Comparison of ENCODE assay signal across 17 mouse cellular contexts in the genomic region with DNA sequence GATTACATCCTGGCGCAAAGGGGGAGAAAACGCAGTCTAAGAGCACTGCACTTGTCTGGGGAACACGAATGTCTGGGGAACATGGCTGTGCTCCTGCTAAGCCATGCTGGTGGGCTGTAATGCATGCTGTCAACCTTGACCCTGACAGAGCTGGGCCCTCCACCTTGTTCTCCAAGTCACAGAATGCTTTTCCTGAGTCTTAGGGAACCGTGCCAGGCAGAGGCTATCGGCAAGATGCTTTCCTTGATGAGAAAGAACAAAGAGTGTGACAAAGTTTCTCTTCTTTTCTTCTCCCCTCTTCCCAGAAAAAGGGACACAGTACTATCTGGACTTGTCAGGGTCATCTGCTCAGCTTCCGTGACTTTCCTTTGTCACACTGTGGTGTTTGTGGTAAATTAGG.
DNase-seq lines count a peak whose midpoint lies in the region; ATAC-seq and TF ChIP-seq lines count a peak whose summit lies in the region.
"Had no signal": no experiment of that assay in that cellular context is flagged by ENCODE, and none has a peak within 500 bp of the region (broad histone marks: within the 10 kb centered on the region; RNA-seq: fewer than 3 reads in every experiment).

No protein-coding gene starts in this region.

- no peaks in the 10 kb centered on the region for H3K27me3 ChIP-seq in heart, embryonic 12.5 days (replicated peaks)
- H3K27me3 ChIP-seq in MEL (ENCODE audit: control insufficient read depth in 1 of 2, insufficient read depth in 2 of 2, low read length in 2 of 2), result peaks cover 0 to 11% of the 10 kb centered on the region in 2 experiments; a peak in 2 of 4 replicates
- H3K27me3 ChIP-seq in embryonic facial prominence, embryonic 11.5 days (ENCODE audit: control insufficient read depth, insufficient read depth, low read length), result no peaks in the 10 kb centered on the region
- H3K27me3 ChIP-seq: embryonic facial prominence, embryonic 15.5 days; hindbrain, embryonic 13.5 days had no signal

- WGBS in heart, embryonic 12.5 days, result 83% methylated on average over 6 of the region's 6 CpGs
- 72% methylated on average over 6 of the region's 6 CpGs for WGBS in embryonic facial prominence, embryonic 11.5 days

- H3K4me2 ChIP-seq in heart, embryonic 12.5 days, result no peak overlapping the region
- H3K4me2 ChIP-seq in embryonic facial prominence, embryonic 11.5 days (ENCODE audit: low read depth, low read length), result no peak overlapping the region
- H3K4me2 ChIP-seq: embryonic facial prominence, embryonic 15.5 days; hindbrain, embryonic 13.5 days had no signal

- H3K4me1 ChIP-seq in heart, embryonic 12.5 days (replicated peaks), result peaks cover 54% of the 10 kb centered on the region
- H3K4me1 ChIP-seq in MEL (ENCODE audit: control insufficient read depth in 1 of 2, insufficient read depth in 2 of 2, low read length in 2 of 2), result no peaks in the 10 kb centered on the region
- peaks cover 2% of the 10 kb centered on the region for H3K4me1 ChIP-seq in embryonic facial prominence, embryonic 11.5 days (ENCODE audit: control insufficient read depth, insufficient read depth, low read length)

- H3K9ac ChIP-seq in heart, embryonic 12.5 days, result no peak overlapping the region
- peak overlapping the region; percentile 17; the same call in 1 of the 2 replicates for H3K9ac ChIP-seq in MEL (ENCODE audit: control insufficient read depth, low read depth, low read length, poor library complexity, severe bottlenecking)
- no peak overlapping the region for H3K9ac ChIP-seq in embryonic facial prominence, embryonic 11.5 days (replicated peaks; ENCODE audit: low read length)
- H3K9ac ChIP-seq: embryonic facial prominence, embryonic 15.5 days; hindbrain, embryonic 13.5 days had no signal

- no peaks in the 10 kb centered on the region for H3K79me2 ChIP-seq in MEL (ENCODE audit: control insufficient read depth, insufficient read depth, low read length, poor library complexity)

- peaks cover 8% of the 10 kb centered on the region; the same call in 1 of the 2 replicates for H3K36me3 ChIP-seq in heart, embryonic 12.5 days
- no peaks in the 10 kb centered on the region for H3K36me3 ChIP-seq in MEL (ENCODE audit: control insufficient read depth in 1 of 2, insufficient read depth in 2 of 2, low read length in 2 of 2)
- no peaks in the 10 kb centered on the region for H3K36me3 ChIP-seq in embryonic facial prominence, embryonic 11.5 days (replicated peaks; ENCODE audit: control insufficient read depth, insufficient read depth, low read depth, low read length)
- H3K36me3 ChIP-seq: embryonic facial prominence, embryonic 15.5 days; hindbrain, embryonic 13.5 days had no signal

- no peak for ATAC-seq in heart, embryonic 12.5 days (ENCODE audit: insufficient number of reproducible peaks, low FRiP score)
- ATAC-seq in embryonic facial prominence, embryonic 11.5 days (replicated peaks; ENCODE audit: insufficient number of reproducible peaks, low FRiP score, low TSS enrichment, low read depth), result no peak
- ATAC-seq: forebrain, embryonic 16.5 days; hindbrain, postnatal 0 days had no signal

- no peak for TF ChIP-seq EP300 in MEL (IDR thresholded peaks at IDR 0.05; ENCODE audit: low read depth in 1 of 2, low read length in 2 of 2)

- H3K9me3 ChIP-seq in heart, embryonic 12.5 days (replicated peaks), result no peaks in the 10 kb centered on the region
- no peaks in the 10 kb centered on the region for H3K9me3 ChIP-seq in MEL (replicated peaks; ENCODE audit: insufficient read depth, low read length)
- H3K9me3 ChIP-seq in embryonic facial prominence, embryonic 11.5 days (replicated peaks; ENCODE audit: control insufficient read depth, low read length), result no peaks in the 10 kb centered on the region
- H3K9me3 ChIP-seq: embryonic facial prominence, embryonic 15.5 days; hindbrain, embryonic 13.5 days had no signal

- no peak; a peak in 1 of 6 replicates for TF ChIP-seq CTCF in MEL (IDR thresholded peaks at IDR 0.05 in 2 of 3, conservative IDR thresholded peaks at IDR 0.05 in 1 of 3; ENCODE audit: control insufficient read depth in 1 of 3, insufficient read depth in 1 of 3, low read depth in 2 of 3, low read length in 3 of 3, poor library complexity in 1 of 3, severe bottlenecking in 1 of 3)

- DNase-seq in heart, postnatal 25 days (ENCODE audit: low spot score), result no peak
- DNase-seq in MEL (ENCODE audit: low read depth, low spot score), result peak; percentile 21
- no peak for DNase-seq in embryonic facial prominence, embryonic 11.5 days (ENCODE audit: low spot score)
- DNase-seq in cerebellum, adult 11-12 months, result no peak
- no peak for DNase-seq in adrenal gland, postnatal 10 days
- DNase-seq: adrenal gland, adult 8-10 months; cerebellum, adult 18-20 months; cerebellum, adult 9-11 months; cerebellum, postnatal 36 days; gastrocnemius, postnatal 14 days; heart, postnatal 10 days had no signal

- TF ChIP-seq POLR2A in MEL (IDR thresholded peaks at IDR 0.05; ENCODE audit: control insufficient read depth in 1 of 2, insufficient read depth in 1 of 2, low read depth in 1 of 2, low read length in 2 of 2, poor library complexity in 1 of 2), result no peak

- H3K4me3 ChIP-seq in heart, embryonic 12.5 days, result no peak overlapping the region
- peak overlapping the region; percentile 28 to 45; a peak in 3 of 4 replicates for H3K4me3 ChIP-seq in MEL (ENCODE audit: control insufficient read depth in 1 of 2, insufficient read depth in 1 of 2, low read depth in 2 of 2, low read length in 2 of 2)
- no peak overlapping the region for H3K4me3 ChIP-seq in embryonic facial prominence, embryonic 11.5 days (ENCODE audit: low read depth, low read length)
- H3K4me3 ChIP-seq: embryonic facial prominence, embryonic 15.5 days; erythroblast, embryonic 14.5 days; hindbrain, embryonic 13.5 days had no signal

- no peak for TF ChIP-seq RAD21 in MEL (IDR thresholded peaks at IDR 0.05; ENCODE audit: low read depth, low read length)

- intact Hi-C loops in heart, postnatal 25 days (cut with DNase I), result no loop called here

- 0 out of 2 replicates have a peak overlapping the region, but pooled peaks have one; percentile 15 for H3K27ac ChIP-seq in heart, embryonic 12.5 days (ENCODE audit: poor library complexity, severe bottlenecking)
- H3K27ac ChIP-seq in MEL (ENCODE audit: control insufficient read depth, low read depth, low read length), result no peak overlapping the region
- H3K27ac ChIP-seq in embryonic facial prominence, embryonic 11.5 days (replicated peaks; ENCODE audit: low read depth, low read length), result 0 out of 2 replicates have a peak overlapping the region, but pooled peaks have one; percentile 23
- H3K27ac ChIP-seq: embryonic facial prominence, embryonic 15.5 days; hindbrain, embryonic 13.5 days; hindbrain, postnatal 0 days had no signal

TF ChIP-seq in MEL, 35 proteins besides CTCF, POLR2A, EP300 and RAD21:
- TF ChIP-seq MXI1 (IDR thresholded peaks at IDR 0.05; ENCODE audit: low read depth, low read length) (no peak), MYC (IDR thresholded peaks at IDR 0.05; ENCODE audit: low read depth, low read length) (no peak), SIN3A (IDR thresholded peaks at IDR 0.05; ENCODE audit: low read length) (no peak), SMC3 (IDR thresholded peaks at IDR 0.05; ENCODE audit: low read depth, low read length) (0 out of 2 replicates have a peak, but pooled peaks have one; percentile 5), BHLHE40 (IDR thresholded peaks at IDR 0.05; ENCODE audit: borderline replicate concordance, low read depth, low read length) (no peak), NRF1 (IDR thresholded peaks at IDR 0.05; ENCODE audit: insufficient read depth, low read depth, low read length, poor library complexity, severe bottlenecking) (no peak)

Comparison
In these comparisons a context has a peak if more than half of its experiments do, and no peak if none do; other contexts are left out.
1. H3K4me3 ChIP-seq: peak in MEL (2 of 2); none in heart, embryonic 12.5 days (single experiment) and embryonic facial prominence, embryonic 11.5 days (single experiment).